In the genomic region with DNA sequence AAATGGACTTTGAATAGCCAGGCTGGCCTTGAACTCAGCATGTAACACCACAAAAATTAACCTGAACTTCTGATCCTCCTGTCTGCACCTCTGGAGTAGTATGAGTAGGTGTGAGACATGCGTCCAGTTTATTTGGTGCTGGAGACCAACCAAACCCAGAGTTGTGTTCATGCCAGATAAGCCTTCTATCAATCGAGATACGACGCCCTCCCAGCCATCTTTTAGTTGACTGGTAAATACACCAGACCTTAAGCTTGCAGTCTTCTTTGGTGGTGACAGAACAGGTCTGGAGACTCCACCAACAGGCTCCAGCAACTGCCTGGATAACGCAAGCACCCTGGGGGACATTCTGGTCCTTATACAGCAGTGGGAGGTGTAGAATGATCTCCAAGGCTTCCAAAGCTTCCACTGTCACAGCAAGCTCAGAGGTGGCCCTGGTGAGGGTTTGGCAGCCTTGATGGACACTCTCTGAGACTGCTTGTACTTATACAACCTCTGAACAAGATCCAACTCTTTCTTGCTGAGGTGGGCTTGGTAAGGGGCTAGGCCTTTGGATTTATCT, we compare ENCODE assay signal across 19 mouse cellular contexts. TPM values are rescaled to one million over a fixed set of nuclear protein-coding genes. Genes with fewer than 3 reads are reported as not detected.
A peak's percentile ranks its signal among the peaks of the same experiment; 100 is the strongest.
DNase-seq lines count a peak whose midpoint lies in the region; ATAC-seq lines count a peak whose summit lies in the region.
"Had no signal": no experiment of that assay in that cellular context is flagged by ENCODE, and none has a peak within 500 bp of the region (broad histone marks: within the 10 kb centered on the region; RNA-seq: fewer than 3 reads in every experiment).

No protein-coding gene starts in this region.

- H3K4me3 ChIP-seq in erythroblast, embryonic 14.5 days (replicated peaks) = peak overlapping the region; percentile 65
- peak overlapping the region; percentile 52 for H3K4me3 ChIP-seq in liver, embryonic 16.5 days (ENCODE audit: low read depth, low read length)
- H3K4me3 ChIP-seq: limb, embryonic 13.5 days; myocyte had no signal

- peaks cover 2% of the 10 kb centered on the region; the same call in 1 of the 2 replicates for H3K27me3 ChIP-seq in erythroblast, embryonic 14.5 days (ENCODE audit: control insufficient read depth)
- no peaks in the 10 kb centered on the region for H3K27me3 ChIP-seq in liver, embryonic 16.5 days (ENCODE audit: control insufficient read depth, insufficient read depth, low read depth, low read length)
- H3K27me3 ChIP-seq: limb, embryonic 13.5 days had no signal

- WGBS in liver, embryonic 16.5 days (ENCODE audit: insufficient replicate concordance) = 27% methylated on average over 5 of the region's 5 CpGs

- H3K4me2 ChIP-seq in liver, embryonic 16.5 days (ENCODE audit: low read depth, low read length) = peak overlapping the region; percentile 73
- H3K4me2 ChIP-seq: limb, embryonic 13.5 days had no signal

- H3K36me3 ChIP-seq in erythroblast, embryonic 14.5 days (ENCODE audit: control insufficient read depth) = peaks cover 23% of the 10 kb centered on the region
- no peaks in the 10 kb centered on the region for H3K36me3 ChIP-seq in liver, embryonic 16.5 days (ENCODE audit: control insufficient read depth, insufficient read depth)
- H3K36me3 ChIP-seq: limb, embryonic 13.5 days had no signal

- peak; percentile 87 for ATAC-seq in liver, embryonic 16.5 days (ENCODE audit: low read depth)
- ATAC-seq: hindbrain, embryonic 16.5 days had no signal

- peak overlapping the region; percentile 68 for H3K9ac ChIP-seq in liver, embryonic 16.5 days (ENCODE audit: low read depth, low read length)
- H3K9ac ChIP-seq: limb, embryonic 13.5 days had no signal

- DNase-seq in thymus, postnatal 14 days = peak; percentile 2
- DNase-seq in thymus, postnatal 0 days (ENCODE audit: low spot score) = no peak
- no peak for DNase-seq in right cerebral cortex, postnatal 4 days
- no peak for DNase-seq in frontal cortex, postnatal 10 days (ENCODE audit: low spot score in 2 of 2)
- no peak for DNase-seq in testis, postnatal 14 days (ENCODE audit: low spot score)
- DNase-seq: cerebellum, adult 11-12 months; cerebellum, postnatal 36 days; gastrocnemius, postnatal 14 days; heart, postnatal 4 days; kidney, adult 18-20 months; kidney, postnatal 25 days; midbrain, embryonic 14.5 days; retina, postnatal 1 day; thymus, adult 2 months had no signal

- no peaks in the 10 kb centered on the region for H3K9me3 ChIP-seq in erythroblast, embryonic 14.5 days (ENCODE audit: control insufficient read depth, low read length)
- H3K9me3 ChIP-seq in liver, embryonic 16.5 days (replicated peaks; ENCODE audit: control insufficient read depth, low read length) = no peaks in the 10 kb centered on the region
- H3K9me3 ChIP-seq: limb, embryonic 13.5 days had no signal

- H3K4me1 ChIP-seq in erythroblast, embryonic 14.5 days (ENCODE audit: control insufficient read depth) = peaks cover 93% of the 10 kb centered on the region
- H3K4me1 ChIP-seq in liver, embryonic 16.5 days (ENCODE audit: control insufficient read depth, low read depth, low read length) = peaks cover 67% of the 10 kb centered on the region

- peak overlapping the region; percentile 98 for H3K27ac ChIP-seq in liver, embryonic 16.5 days (ENCODE audit: low read length)
- H3K27ac ChIP-seq: limb, embryonic 13.5 days had no signal

RNA-seq across cellular contexts. Expression of a gene that starts 7.6 kb away (rescaled TPM):
- 26.5 and 31.2 TPM in 2 replicates for polyA plus RNA-seq in thymus, postnatal 0 days (2015; fragmentation: Nextera tagmentation; extraction: Ambion mirVana)
- polyA plus RNA-seq in erythroblast, embryonic 14.5 days (2012) = 9.7 and 11.1 TPM in 2 replicates
- 73.1 and 75.2 TPM in 2 replicates for polyA plus RNA-seq in liver, embryonic 16.5 days (2015; fragmentation: Nextera tagmentation; extraction: Ambion mirVana)
